Mouse (Mus musculus) left cerebral cortex, postnatal 36 days (tissue): ENCODE measurements at regions not wholly inside any gene's neighbourhood (a gene's known extent, or its start where the extent isn't known, plus 50 kb on each side); places are given as distances from the start of the nearest gene placed in this dataset.
"Not testable (repeated sequence)": the region's sequence is repeated elsewhere in the genome, so short reads cannot be mapped to it uniquely, and the experiment has no call there.

ENCODE experiments used
- DNase-seq, 2 experiments: peaks; one replicate each; pipeline ENCODE4 v3.0.0; 2021 to 2022; ENCODE audit warnings: low spot score in 2 of 2, mixed read lengths in 1 of 2
- intact Hi-C: fragments of 180-260 bp; cut with DNase I; formaldehyde crosslinking; loops from one replicate; pipeline ENCODE4 v1.15.1; 2025

DNA sequence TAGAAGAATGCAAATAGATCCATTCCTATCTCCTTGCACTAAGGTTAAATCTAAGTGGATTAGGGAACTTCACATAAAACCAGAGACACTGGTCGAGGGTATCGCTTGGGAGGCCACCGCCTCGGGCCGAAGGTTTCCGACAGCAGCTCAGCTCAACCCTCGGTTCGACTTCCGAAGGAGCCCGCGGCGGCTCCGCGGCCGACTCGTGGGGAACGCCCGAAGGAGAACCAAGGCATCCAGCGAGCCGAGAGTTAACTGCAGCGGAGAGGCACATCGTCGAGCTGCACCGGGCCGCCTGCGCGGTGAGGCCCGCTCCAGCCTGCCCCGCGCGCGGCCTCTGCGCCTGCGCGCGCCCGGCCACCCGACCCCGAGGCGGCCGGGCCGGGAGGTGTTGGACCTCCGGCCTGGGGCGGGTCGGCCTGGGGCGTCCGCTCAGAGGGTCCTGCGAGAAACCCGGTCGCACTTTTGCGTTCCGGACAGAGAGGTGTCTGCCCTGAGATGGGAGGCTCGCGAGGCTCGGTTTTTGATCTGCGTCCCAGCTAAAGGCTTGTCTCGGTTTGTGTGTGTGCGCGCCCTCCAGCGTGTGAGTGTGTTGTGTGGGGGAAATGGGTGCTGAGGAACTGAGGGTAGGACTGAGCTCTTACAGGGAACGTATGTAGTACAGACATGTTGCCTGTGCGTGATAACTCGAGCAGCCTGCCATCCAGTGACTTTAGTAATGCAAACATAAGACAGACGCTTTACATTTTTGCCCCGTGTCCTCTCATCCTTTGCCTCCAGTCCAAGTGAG is 50.9 kb upstream of the Vmn2r9 start:
- intact Hi-C loops: not testable (repeated sequence)
- peak; percentile 16 to 30 for DNase-seq
